Comparison of ENCODE assay signal across 24 mouse cellular contexts in genomic region chr12:81928382-81928770, GRCm38 (mm10).
DNase-seq lines count a peak whose midpoint lies in the region; ATAC-seq and TF ChIP-seq lines count a peak whose summit lies in the region.
"Had no signal": no experiment of that assay in that cellular context is flagged by ENCODE, and none has a peak within 500 bp of the region (broad histone marks: within the 10 kb centered on the region; RNA-seq: fewer than 3 reads in every experiment).

No protein-coding gene starts in this region.

- H3K27ac ChIP-seq in embryonic facial prominence, embryonic 13.5 days: no peak overlapping the region
- no peak overlapping the region for H3K27ac ChIP-seq in embryonic facial prominence, embryonic 10.5 days (replicated peaks)
- H3K27ac ChIP-seq in heart, embryonic 11.5 days (ENCODE audit: low read depth, low read length): no peak overlapping the region
- peak overlapping the region; percentile 17; the same call in 1 of the 2 replicates for H3K27ac ChIP-seq in small intestine, adult 2 months (ENCODE audit: insufficient read depth, low read depth, low read length)
- H3K27ac ChIP-seq: embryonic facial prominence, embryonic 15.5 days; hindbrain, embryonic 12.5 days had no signal

- DNase-seq in embryonic facial prominence, embryonic 10.5 days (ENCODE audit: low spot score): no peak
- peak; percentile 34 for DNase-seq in heart, adult 11 months
- DNase-seq in heart, adult 18-20 months: no peak
- DNase-seq: adrenal gland, adult 8-10 months; adrenal gland, postnatal 36 days; B cell, adult 2 months; cerebellum, adult 18-20 months; cerebellum, adult 9-11 months; cerebellum, postnatal 36 days; gastrocnemius, postnatal 14 days; heart, postnatal 10 days; heart, postnatal 4 days had no signal

- H3K27me3 ChIP-seq in embryonic facial prominence, embryonic 13.5 days: no peaks in the 10 kb centered on the region
- H3K27me3 ChIP-seq in embryonic facial prominence, embryonic 10.5 days (replicated peaks; ENCODE audit: low read depth, poor library complexity, severe bottlenecking): no peaks in the 10 kb centered on the region
- no peaks in the 10 kb centered on the region for H3K27me3 ChIP-seq in heart, embryonic 11.5 days (ENCODE audit: control insufficient read depth, insufficient read depth, low read length)
- H3K27me3 ChIP-seq in megakaryocyte, embryonic 14.5 days (replicated peaks): no peaks in the 10 kb centered on the region
- H3K27me3 ChIP-seq in small intestine, adult 2 months (ENCODE audit: control insufficient read depth, insufficient read depth, low read length): no peaks in the 10 kb centered on the region
- H3K27me3 ChIP-seq: embryonic facial prominence, embryonic 15.5 days; hindbrain, embryonic 12.5 days had no signal

- no peak for TF ChIP-seq CTCF in small intestine, adult 2 months (IDR thresholded peaks at IDR 0.05; ENCODE audit: extremely low read depth, insufficient read length, insufficient replicate concordance, low read depth, low read length)

- no peak for TF ChIP-seq POLR2A in small intestine, adult 2 months (IDR thresholded peaks at IDR 0.05; ENCODE audit: low read depth, low read length)

- WGBS in embryonic facial prominence, embryonic 13.5 days: 57% methylated on average over 6 of the region's 6 CpGs
- WGBS in embryonic facial prominence, embryonic 10.5 days: 84% methylated on average over 6 of the region's 6 CpGs
- WGBS in heart, embryonic 11.5 days (ENCODE audit: insufficient replicate concordance): 75% methylated on average over 6 of the region's 6 CpGs
- 52% methylated on average over 6 of the region's 6 CpGs for WGBS in small intestine, adult 2 months

- H3K36me3 ChIP-seq in embryonic facial prominence, embryonic 13.5 days: peaks cover 10% of the 10 kb centered on the region
- peaks cover 3% of the 10 kb centered on the region for H3K36me3 ChIP-seq in embryonic facial prominence, embryonic 10.5 days (replicated peaks)
- peaks cover under 1% of the 10 kb centered on the region; the same call in 1 of the 2 replicates for H3K36me3 ChIP-seq in heart, embryonic 11.5 days (ENCODE audit: control insufficient read depth, insufficient read depth, low read length)
- peaks cover 14% of the 10 kb centered on the region for H3K36me3 ChIP-seq in megakaryocyte, embryonic 14.5 days (replicated peaks; ENCODE audit: low read length)
- H3K36me3 ChIP-seq in small intestine, adult 2 months (ENCODE audit: control insufficient read depth, insufficient read depth, low read length): peaks cover 2% of the 10 kb centered on the region
- H3K36me3 ChIP-seq: G1E had no signal

- H3K9ac ChIP-seq in embryonic facial prominence, embryonic 13.5 days: no peak overlapping the region
- no peak overlapping the region for H3K9ac ChIP-seq in heart, embryonic 11.5 days (ENCODE audit: low read depth, low read length)
- H3K9ac ChIP-seq: embryonic facial prominence, embryonic 15.5 days; hindbrain, embryonic 12.5 days had no signal

- no peak for ATAC-seq in embryonic facial prominence, embryonic 13.5 days (ENCODE audit: insufficient number of reproducible peaks, insufficient read depth, low FRiP score, low TSS enrichment, low read depth)
- no peak for ATAC-seq in heart, embryonic 11.5 days (replicated peaks; ENCODE audit: insufficient number of reproducible peaks, low FRiP score, low TSS enrichment)
- no peak for ATAC-seq in megakaryocyte, adult 5-6 weeks (ENCODE audit: poor library complexity, severe bottlenecking)
- ATAC-seq: CD4-positive, CD25-positive, alpha-beta regulatory T cell, adult 4 months; forebrain, embryonic 16.5 days; hindbrain, embryonic 16.5 days; inflammation-experienced regulatory T-cells, adult 6 months had no signal

- peaks cover 29% of the 10 kb centered on the region for H3K4me1 ChIP-seq in embryonic facial prominence, embryonic 13.5 days
- peaks cover 11% of the 10 kb centered on the region for H3K4me1 ChIP-seq in embryonic facial prominence, embryonic 10.5 days
- H3K4me1 ChIP-seq in heart, embryonic 11.5 days (ENCODE audit: control insufficient read depth, insufficient read depth, low read length): peaks cover 11% of the 10 kb centered on the region; the same call in 1 of the 2 replicates
- H3K4me1 ChIP-seq in megakaryocyte, embryonic 14.5 days: peaks cover 28% of the 10 kb centered on the region
- peaks cover 10% of the 10 kb centered on the region for H3K4me1 ChIP-seq in small intestine, adult 2 months (ENCODE audit: control insufficient read depth, insufficient read depth, insufficient read length, low read length)

- H3K4me2 ChIP-seq in embryonic facial prominence, embryonic 13.5 days: 0 out of 2 replicates have a peak overlapping the region, but pooled peaks have one; percentile 10
- no peak overlapping the region for H3K4me2 ChIP-seq in heart, embryonic 11.5 days
- H3K4me2 ChIP-seq: embryonic facial prominence, embryonic 15.5 days; hindbrain, embryonic 12.5 days had no signal

- no peak overlapping the region for H3K4me3 ChIP-seq in embryonic facial prominence, embryonic 13.5 days
- no peak overlapping the region for H3K4me3 ChIP-seq in embryonic facial prominence, embryonic 10.5 days
- no peak overlapping the region for H3K4me3 ChIP-seq in heart, embryonic 11.5 days (ENCODE audit: low read depth, low read length)
- H3K4me3 ChIP-seq in megakaryocyte, embryonic 14.5 days (replicated peaks): peak overlapping the region; percentile 74
- no peak overlapping the region for H3K4me3 ChIP-seq in small intestine, adult 2 months (ENCODE audit: low read depth, low read length)
- H3K4me3 ChIP-seq: embryonic facial prominence, embryonic 15.5 days; hindbrain, embryonic 12.5 days had no signal

- H3K9me3 ChIP-seq in embryonic facial prominence, embryonic 13.5 days: no peaks in the 10 kb centered on the region
- no peaks in the 10 kb centered on the region for H3K9me3 ChIP-seq in embryonic facial prominence, embryonic 10.5 days
- no peaks in the 10 kb centered on the region for H3K9me3 ChIP-seq in heart, embryonic 11.5 days (replicated peaks; ENCODE audit: control insufficient read depth, low read length)
- no peaks in the 10 kb centered on the region for H3K9me3 ChIP-seq in megakaryocyte, embryonic 14.5 days
- H3K9me3 ChIP-seq: embryonic facial prominence, embryonic 15.5 days; G1E; hindbrain, embryonic 12.5 days had no signal
